Mouse (Mus musculus) CH12.LX (cell line): ENCODE results near the gene Aspscr1. TPM values are rescaled to one million over a fixed set of nuclear protein-coding genes. Genes with fewer than 3 reads are reported as not detected.

Source experiments
- DNase-seq: peaks from one replicate; pipeline ENCODE4 v3.0.0-alpha.2; 2013; ENCODE audit errors: extremely low read depth
- H3K27ac ChIP-seq: 2 replicates; pipeline ENCODE4 v1.5.1; 2012; ENCODE audit warnings: low read depth, mild to moderate bottlenecking, control low read depth, moderate library complexity; ENCODE audit not compliant: insufficient read depth
- H3K27me3 ChIP-seq: replicated peaks from 2 replicates; pipeline ENCODE3; 2012; ENCODE audit warnings: inconsistent platforms
- H3K36me3 ChIP-seq, 2 experiments: replicated peaks in 1 of 2; 2 replicates each; pipeline versions ENCODE3 to v1.6.1; 2012; ENCODE audit warnings: inconsistent platforms in 1 of 2, low read length in 1 of 2, mild to moderate bottlenecking in 1 of 2, mixed read lengths in 1 of 2, moderate library complexity in 1 of 2; ENCODE audit not compliant: control insufficient read depth in 1 of 2, insufficient read depth in 1 of 2
- H3K4me1 ChIP-seq, 2 experiments: 2 replicates each; pipeline ENCODE4 v1.6.1; 2012; ENCODE audit warnings: inconsistent platforms in 1 of 2, moderate library complexity in 1 of 2; ENCODE audit not compliant: insufficient read depth in 2 of 2, control insufficient read depth in 1 of 2
- H3K4me2 ChIP-seq: 2 replicates; pipeline ENCODE4 v1.6.1; 2012; ENCODE audit warnings: low read depth, mild to moderate bottlenecking, control low read depth; ENCODE audit not compliant: poor library complexity, insufficient read depth, severe bottlenecking
- H3K4me3 ChIP-seq, 3 experiments: fragments of 150-350 bp in 1 of 3; sonication (generic) in 1 of 3; replicated peaks in 1 of 3; 2 replicates each; pipeline versions ENCODE3 to v1.5.1; 2011 to 2012; ENCODE audit warnings: low read depth in 2 of 3, low read length in 2 of 3, mild to moderate bottlenecking in 2 of 3, moderate library complexity in 2 of 3, control low read depth in 1 of 3, improper control_type of control experiment in 1 of 3, inconsistent platforms in 1 of 3, mixed read lengths in 1 of 3; ENCODE audit not compliant: poor library complexity in 1 of 3
- H3K79me2 ChIP-seq: replicated peaks from 2 replicates; pipeline ENCODE4 v1.6.1; 2012; ENCODE audit warnings: mild to moderate bottlenecking, moderate library complexity; ENCODE audit not compliant: control insufficient read depth, poor library complexity, insufficient read depth, severe bottlenecking; ENCODE audit errors: extremely low read depth
- H3K9ac ChIP-seq: 2 replicates; pipeline ENCODE4 v1.6.1; 2012; ENCODE audit warnings: low read depth, mild to moderate bottlenecking, control low read depth, moderate library complexity; ENCODE audit not compliant: insufficient read depth
- H3K9me3 ChIP-seq: replicated peaks from 2 replicates; pipeline ENCODE3; 2012; ENCODE audit warnings: low read length, inconsistent platforms, mixed read lengths
- CHD1 ChIP-seq: IDR thresholded peaks from 2 replicates; pipeline ENCODE4 v1.6.1; 2012; ENCODE audit warnings: low read depth, low read length, improper control_type of control experiment, inconsistent platforms
- CHD2 ChIP-seq: IDR thresholded peaks from 2 replicates; pipeline ENCODE4 v1.6.1; 2011; ENCODE audit warnings: low read length, improper control_type of control experiment
- CTCF ChIP-seq, 2 experiments: IDR thresholded peaks in 1 of 2; conservative IDR thresholded peaks in 1 of 2; 2 replicates each; pipeline ENCODE4 v1.5.1; 2011 to 2012; ENCODE audit warnings: low read depth in 2 of 2, low read length in 2 of 2, improper control_type of control experiment in 1 of 2, inconsistent platforms in 1 of 2, mild to moderate bottlenecking in 1 of 2, moderate library complexity in 1 of 2
- HCFC1 ChIP-seq: IDR thresholded peaks from 2 replicates; pipeline ENCODE4 v1.6.1; 2012; ENCODE audit warnings: low read depth, mild to moderate bottlenecking, inconsistent platforms, low read length, improper control_type of control experiment
- JUN ChIP-seq: IDR thresholded peaks from 2 replicates; pipeline ENCODE4 v1.6.1; 2011; ENCODE audit warnings: low read depth, mild to moderate bottlenecking, low read length, improper control_type of control experiment, moderate library complexity; ENCODE audit not compliant: insufficient read depth
- MAZ ChIP-seq: IDR thresholded peaks from 2 replicates; pipeline ENCODE4 v1.6.1; 2012; ENCODE audit warnings: low read depth, mild to moderate bottlenecking, inconsistent platforms, low read length, improper control_type of control experiment, moderate library complexity
- MXI1 ChIP-seq: IDR thresholded peaks from 2 replicates; pipeline ENCODE4 v1.6.1; 2011; ENCODE audit warnings: mild to moderate bottlenecking, low read depth, low read length, improper control_type of control experiment
- MYC ChIP-seq: IDR thresholded peaks from 2 replicates; pipeline ENCODE4 v1.6.1; 2011; ENCODE audit warnings: low read depth, mild to moderate bottlenecking, improper control_type of control experiment, low read length
- NELFE ChIP-seq: IDR thresholded peaks from 2 replicates; pipeline ENCODE4 v1.6.1; 2011; ENCODE audit warnings: low read depth, low read length, improper control_type of control experiment
- NRF1 ChIP-seq: IDR thresholded peaks from 2 replicates; pipeline ENCODE4 v1.6.1; 2014; ENCODE audit warnings: low read depth, mild to moderate bottlenecking, inconsistent platforms, low read length, improper control_type of control experiment, moderate library complexity
- PAX5 ChIP-seq: IDR thresholded peaks from 2 replicates; pipeline ENCODE4 v1.6.1; 2012; ENCODE audit warnings: low read length, inconsistent platforms, mixed read lengths
- RAD21 ChIP-seq: IDR thresholded peaks from 2 replicates; pipeline ENCODE4 v1.6.1; 2011; ENCODE audit warnings: low read depth, mild to moderate bottlenecking, low read length, improper control_type of control experiment, moderate library complexity
- SIN3A ChIP-seq: IDR thresholded peaks from 2 replicates; pipeline ENCODE4 v1.6.1; 2012; ENCODE audit warnings: low read length, improper control_type of control experiment, inconsistent platforms
- SMC3 ChIP-seq: IDR thresholded peaks from 2 replicates; pipeline ENCODE4 v1.6.1; 2011; ENCODE audit warnings: low read depth, low read length, improper control_type of control experiment
- TCF12 ChIP-seq: IDR thresholded peaks from 2 replicates; pipeline ENCODE4 v1.6.1; 2014; ENCODE audit warnings: low read depth, mild to moderate bottlenecking, inconsistent platforms, low read length, improper control_type of control experiment
- UBTF ChIP-seq: IDR thresholded peaks from 2 replicates; pipeline ENCODE4 v1.6.1; 2012; ENCODE audit warnings: low read depth, mild to moderate bottlenecking, inconsistent platforms, low read length, improper control_type of control experiment, moderate library complexity
- USF1 ChIP-seq: IDR thresholded peaks from 2 replicates; pipeline ENCODE4 v1.6.1; 2014; ENCODE audit warnings: low read depth, mild to moderate bottlenecking, inconsistent platforms, low read length, improper control_type of control experiment
- ZC3H11A ChIP-seq: IDR thresholded peaks from 2 replicates; pipeline ENCODE4 v1.6.1; 2012; ENCODE audit warnings: low read depth, mild to moderate bottlenecking, inconsistent platforms, low read length, improper control_type of control experiment
- ZKSCAN1 ChIP-seq: IDR thresholded peaks from 2 replicates; pipeline ENCODE4 v1.6.1; 2012; ENCODE audit warnings: low read depth, inconsistent platforms, low read length, improper control_type of control experiment, borderline replicate concordance
- dilution Hi-C: fragments of 300-500 bp; cut with MboI; formaldehyde crosslinking; loops from 2 replicates; pipeline ENCODE4 v1.14.3; 2020; ENCODE audit warnings: low sequenced_read_pairs; ENCODE audit not compliant: extremely low pct_unique_long_range_greater_than_20kb, extremely low pct_ligation_motif_present
- in situ Hi-C: fragments of 300-500 bp; cut with MboI; formaldehyde crosslinking; loops from 3 replicates; pipeline ENCODE4 v1.14.3; 2019; ENCODE audit warnings: low sequenced_read_pairs, low pct_ligation_motif_present, low pct_unique_long_range_greater_than_20kb, mixed read lengths
- polyA plus RNA-seq: library from polyadenylated mRNA; unstranded; fragments of >175 nt; gene quantifications from 2 replicates; pipeline ENCODE4 v1.2.1, GENCODE M21; 2012; ENCODE audit warnings: low read depth; ENCODE audit not compliant: insufficient read length
- total RNA-seq, 2 experiments: library from RNA; depleted of rRNA; stranded (reverse); fragments of 300-350 nt in 1 of 2; fragments of >200 nt in 1 of 2; gene quantifications; 2 replicates each; pipeline ENCODE4 v1.2.3; 2012 to 2014

Aspscr1 gene
- total and polyA plus RNA-seq, 3 experiments: 27.3 to 69.9 (median 34.1) TPM

- 0 out of 2 replicates have a peak, but pooled peaks have one; percentile 1 for TF ChIP-seq CHD2
These were observed at the start of gene Aspscr1 (continued) for GRCm38 (mm10) chr11:120672687-120673593.

- TF ChIP-seq ZKSCAN1: no peak
- peak; percentile 88 for TF ChIP-seq RAD21
- no peak for TF ChIP-seq PAX5
- 0 out of 2 replicates have a peak, but pooled peaks have one; percentile 11 for TF ChIP-seq MAZ
- peak; percentile 93 for TF ChIP-seq SMC3
- TF ChIP-seq SIN3A: 0 out of 2 replicates have a peak, but pooled peaks have one; percentile 45
- peak; percentile 82 for TF ChIP-seq MXI1
- TF ChIP-seq CHD1: peak; percentile 80; the same call in 1 of the 2 replicates
- TF ChIP-seq MYC: peak; percentile 68; the same call in 1 of the 2 replicates
- peak; percentile 77 for TF ChIP-seq ZC3H11A
- peak; percentile 44; the same call in 1 of the 2 replicates for TF ChIP-seq TCF12
- TF ChIP-seq USF1: no peak
- no peak for TF ChIP-seq HCFC1
- TF ChIP-seq UBTF: peak; percentile 87; the same call in 1 of the 2 replicates
- TF ChIP-seq CHD2: no peak
- TF ChIP-seq NRF1: peak; percentile 50; the same call in 1 of the 2 replicates
- no peak for TF ChIP-seq NELFE
- TF ChIP-seq JUN: no peak
- TF ChIP-seq CTCF (conservative IDR thresholded peaks at IDR 0.05 in 1 of 2, IDR thresholded peaks at IDR 0.05 in 1 of 2; ENCODE audit: low read depth in 2 of 2, low read length in 2 of 2): peak; percentile 40 to 96; a peak in 3 of 4 replicates
- TF ChIP-seq, all 38 proteins: peak for 12
- Histone ChIP-seq H3K79me2 (peaks cover 26% of the 10 kb centered on the region), H3K9me3 (no peaks in the 10 kb centered on the region), H3K27me3 (no peaks in the 10 kb centered on the region), H3K4me3 (peak overlapping the region; percentile 82 to 100 (median 100)), H3K36me3 (peaks cover 55 to 77% of the 10 kb centered on the region in 2 experiments), H3K27ac (peak overlapping the region; percentile 83), H3K4me1 (peaks cover 27 to 52% of the 10 kb centered on the region in 2 experiments), H3K4me2 (peak overlapping the region; percentile 86), H3K9ac (peak overlapping the region; percentile 93)
- in situ Hi-C loops: loop anchor here (10.0 kb wide), 1 partner anchor 61 kb away; no protein-coding TSS in a partner anchor
- dilution Hi-C loops: no loop called here
- peak; percentile 74 for DNase-seq
These were observed 48.7 kb upstream of the Aspscr1 start for GRCm38 (mm10) chr11:120623961-120624679.
